Mouse (Mus musculus): ENCODE data around the gene Foxp4. TPM values are rescaled to one million over a fixed set of nuclear protein-coding genes. Genes with fewer than 3 reads are reported as not detected.

Foxp4 gene
- total and polyA plus RNA-seq, 3 experiments = 7.1 to 50.5 TPM; not detected in 1

- no peak overlapping the region for H3K4me3 ChIP-seq (ENCODE audit: control insufficient read depth in 1 of 2, insufficient read depth in 1 of 2, low read depth in 2 of 2, low read length in 2 of 2)
- TF ChIP-seq TCF12 (IDR thresholded peaks at IDR 0.05; ENCODE audit: low read depth, low read length) = no peak
- TF ChIP-seq ZMIZ1 (IDR thresholded peaks at IDR 0.05; ENCODE audit: low read depth, low read length) = no peak
Measured at GRCm38 (mm10) chr17:47897956-47898752, 26.3 kb downstream of the Foxp4 start.

DNA sequence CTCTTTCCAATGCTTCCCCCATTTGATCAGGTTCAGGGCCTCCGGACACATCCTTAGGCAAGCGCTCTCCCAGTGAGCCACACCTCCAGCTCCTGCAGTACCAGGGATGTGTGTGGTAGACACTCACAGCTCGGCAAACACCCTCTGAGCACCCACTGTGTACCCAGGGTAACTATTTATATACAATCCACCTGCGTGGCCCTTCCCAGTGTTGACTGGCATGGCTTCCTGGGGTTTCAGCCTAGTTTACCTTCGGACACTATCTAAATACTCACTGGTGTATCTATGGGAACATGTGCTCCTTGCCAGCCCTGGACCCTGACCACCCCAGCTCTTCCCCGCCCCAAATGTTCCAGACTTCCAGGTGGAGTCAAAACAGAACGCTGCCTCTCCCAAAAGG lies 34.7 kb downstream of the Foxp4 start:
- Histone ChIP-seq H3K9me3 (replicated peaks; ENCODE audit: insufficient read depth, low read length) (no peaks in the 10 kb centered on the region), H3K9ac (ENCODE audit: control insufficient read depth, low read depth, low read length, poor library complexity, severe bottlenecking) (no peak overlapping the region), H3K27ac (ENCODE audit: control insufficient read depth, low read depth, low read length) (no peak overlapping the region), H3K79me2 (ENCODE audit: control insufficient read depth, insufficient read depth, low read length, poor library complexity) (no peaks in the 10 kb centered on the region), H3K4me1 (ENCODE audit: control insufficient read depth in 1 of 2, insufficient read depth in 2 of 2, low read length in 2 of 2) (no peaks in the 10 kb centered on the region), H3K27me3 (ENCODE audit: control insufficient read depth in 1 of 2, insufficient read depth in 2 of 2, low read length in 2 of 2) (no peaks in the 10 kb centered on the region), H3K4me3 (ENCODE audit: control insufficient read depth in 1 of 2, insufficient read depth in 1 of 2, low read depth in 2 of 2, low read length in 2 of 2) (no peak overlapping the region), H3K36me3 (ENCODE audit: control insufficient read depth in 1 of 2, insufficient read depth in 2 of 2, low read length in 2 of 2) (no peaks in the 10 kb centered on the region)
- TF ChIP-seq POLR2AphosphoS2 (IDR thresholded peaks at IDR 0.05; ENCODE audit: low read length) (no peak), TBP (IDR thresholded peaks at IDR 0.05; ENCODE audit: low read depth, low read length) (no peak), TCF12 (IDR thresholded peaks at IDR 0.05; ENCODE audit: low read depth, low read length) (no peak), CHD1 (IDR thresholded peaks at IDR 0.05; ENCODE audit: low read depth, low read length) (no peak), MEF2A (IDR thresholded peaks at IDR 0.05; ENCODE audit: extremely low read depth, insufficient replicate concordance, low read depth, low read length, poor library complexity, severe bottlenecking) (no peak), SIN3A (IDR thresholded peaks at IDR 0.05; ENCODE audit: low read length) (no peak), USF2 (IDR thresholded peaks at IDR 0.05; ENCODE audit: borderline replicate concordance in 1 of 2, insufficient read depth in 1 of 2, low read depth in 1 of 2, low read length in 2 of 2) (no peak), KAT2A (conservative IDR thresholded peaks at IDR 0.05; ENCODE audit: low read depth, low read length) (no peak), POLR2A (IDR thresholded peaks at IDR 0.05; ENCODE audit: control insufficient read depth in 1 of 2, insufficient read depth in 1 of 2, low read depth in 1 of 2, low read length in 2 of 2, poor library complexity in 1 of 2) (no peak), MYC (IDR thresholded peaks at IDR 0.05; ENCODE audit: low read depth, low read length) (no peak), GABPA (IDR thresholded peaks at IDR 0.05; ENCODE audit: low read depth, low read length) (no peak), BHLHE40 (IDR thresholded peaks at IDR 0.05; ENCODE audit: borderline replicate concordance, low read depth, low read length) (no peak), MYB (IDR thresholded peaks at IDR 0.05; ENCODE audit: low read depth, low read length) (no peak), MAX (IDR thresholded peaks at IDR 0.05; ENCODE audit: low read length) (no peak), ELF1 (IDR thresholded peaks at IDR 0.05; ENCODE audit: low read depth, low read length) (no peak), ETS1 (IDR thresholded peaks at IDR 0.05; ENCODE audit: low read depth, low read length) (no peak), GATA1 (IDR thresholded peaks at IDR 0.05; ENCODE audit: low read depth, low read length) (no peak), ZMIZ1 (IDR thresholded peaks at IDR 0.05; ENCODE audit: low read depth, low read length) (no peak)
- DNase-seq (ENCODE audit: low read depth, low spot score) = no peak

More at GRCm38 (mm10) chr17:47897956-47898752, 26.3 kb downstream of the Foxp4 start:
- no peak for DNase-seq (ENCODE audit: low read depth, low spot score)
- H3K9me3 ChIP-seq (replicated peaks; ENCODE audit: insufficient read depth, low read length) = no peaks in the 10 kb centered on the region
- no peaks in the 10 kb centered on the region for H3K27me3 ChIP-seq (ENCODE audit: control insufficient read depth in 1 of 2, insufficient read depth in 2 of 2, low read length in 2 of 2)
- no peak overlapping the region for H3K9ac ChIP-seq (ENCODE audit: control insufficient read depth, low read depth, low read length, poor library complexity, severe bottlenecking)
- H3K4me1 ChIP-seq (ENCODE audit: control insufficient read depth in 1 of 2, insufficient read depth in 2 of 2, low read length in 2 of 2) = no peaks in the 10 kb centered on the region
- peaks cover 0 to 4% of the 10 kb centered on the region in 2 experiments; a peak in 2 of 4 replicates for H3K36me3 ChIP-seq (ENCODE audit: control insufficient read depth in 1 of 2, insufficient read depth in 2 of 2, low read length in 2 of 2)
- H3K27ac ChIP-seq (ENCODE audit: control insufficient read depth, low read depth, low read length) = no peak overlapping the region
- no peaks in the 10 kb centered on the region for H3K79me2 ChIP-seq (ENCODE audit: control insufficient read depth, insufficient read depth, low read length, poor library complexity)
